ENCODE assay signal across 29 mouse cellular contexts in genomic region chr17:48905286-48906040, GRCm38 (mm10). TPM values are rescaled to one million over a fixed set of nuclear protein-coding genes. Genes with fewer than 3 reads are reported as not detected.
"Had no signal": no experiment of that assay in that cellular context is flagged by ENCODE, and none has a peak within 500 bp of the region (broad histone marks: within the 10 kb centered on the region; RNA-seq: fewer than 3 reads in every experiment).

No protein-coding gene starts in this region.

- H3K4me2 ChIP-seq: embryonic facial prominence, embryonic 12.5 days; embryonic facial prominence, embryonic 13.5 days; embryonic facial prominence, embryonic 15.5 days; forebrain, embryonic 12.5 days; forebrain, embryonic 13.5 days; forebrain, embryonic 15.5 days had no signal

- H3K27me3 ChIP-seq: embryonic facial prominence, embryonic 12.5 days; embryonic facial prominence, embryonic 13.5 days; embryonic facial prominence, embryonic 15.5 days; forebrain, embryonic 12.5 days; forebrain, embryonic 13.5 days; forebrain, embryonic 15.5 days had no signal

- H3K4me1 ChIP-seq: embryonic facial prominence, embryonic 10.5 days; embryonic facial prominence, embryonic 12.5 days; embryonic facial prominence, embryonic 13.5 days; embryonic facial prominence, embryonic 15.5 days; forebrain, embryonic 10.5 days; forebrain, embryonic 12.5 days; forebrain, embryonic 13.5 days; forebrain, embryonic 15.5 days had no signal

- ATAC-seq: forebrain, embryonic 13.5 days; forebrain, embryonic 14.5 days; forebrain, embryonic 15.5 days; forebrain, embryonic 16.5 days; forebrain, postnatal 0 days had no signal

- H3K4me3 ChIP-seq: embryonic facial prominence, embryonic 10.5 days; embryonic facial prominence, embryonic 12.5 days; embryonic facial prominence, embryonic 13.5 days; embryonic facial prominence, embryonic 15.5 days; erythroblast, embryonic 14.5 days; forebrain, embryonic 10.5 days; forebrain, embryonic 12.5 days; forebrain, embryonic 13.5 days; forebrain, embryonic 15.5 days; gastrocnemius, adult 2 months had no signal

- H3K9me3 ChIP-seq: embryonic facial prominence, embryonic 10.5 days; embryonic facial prominence, embryonic 12.5 days; embryonic facial prominence, embryonic 13.5 days; embryonic facial prominence, embryonic 15.5 days; forebrain, embryonic 10.5 days; forebrain, embryonic 12.5 days; forebrain, embryonic 13.5 days; forebrain, embryonic 15.5 days had no signal

- H3K36me3 ChIP-seq: embryonic facial prominence, embryonic 10.5 days; embryonic facial prominence, embryonic 12.5 days; embryonic facial prominence, embryonic 13.5 days; embryonic facial prominence, embryonic 15.5 days; forebrain, embryonic 10.5 days; forebrain, embryonic 12.5 days; forebrain, embryonic 15.5 days had no signal

- H3K9ac ChIP-seq: embryonic facial prominence, embryonic 12.5 days; embryonic facial prominence, embryonic 13.5 days; embryonic facial prominence, embryonic 15.5 days; forebrain, embryonic 12.5 days; forebrain, embryonic 13.5 days; forebrain, embryonic 15.5 days; forebrain, postnatal 0 days had no signal

- DNase-seq: cerebellum, adult 18-20 months; cerebellum, adult 2 months; cerebellum, adult 8-10 months; cerebellum, adult 9-10 months; cerebellum, adult 9-11 months; cerebellum, postnatal 14 days; cerebellum, postnatal 25 days; cerebellum, postnatal 36 days; embryo, embryonic 11 days; forebrain, postnatal 0 days; gastrocnemius, adult 2 months; gastrocnemius, postnatal 10 days; gastrocnemius, postnatal 14 days; gastrocnemius, postnatal 25 days; gastrocnemius, postnatal 36 days; heart, adult 11 months had no signal

- H3K27ac ChIP-seq: embryonic facial prominence, embryonic 10.5 days; embryonic facial prominence, embryonic 12.5 days; embryonic facial prominence, embryonic 13.5 days; embryonic facial prominence, embryonic 15.5 days; forebrain, embryonic 10.5 days; forebrain, embryonic 12.5 days; forebrain, embryonic 13.5 days; forebrain, embryonic 15.5 days; gastrocnemius, adult 2 months had no signal

RNA-seq across cellular contexts. Expression of gene Lrfn2, which starts 26.7 kb away (rescaled TPM):
- total RNA-seq: common myeloid progenitor, adult 5-6 weeks; granulocyte monocyte progenitor cell, adult 5-6 weeks had no signal
- polyA plus RNA-seq: erythroblast, embryonic 14.5 days had no signal
